7 mouse cellular contexts compared by ENCODE assay signal in the genomic region with DNA sequence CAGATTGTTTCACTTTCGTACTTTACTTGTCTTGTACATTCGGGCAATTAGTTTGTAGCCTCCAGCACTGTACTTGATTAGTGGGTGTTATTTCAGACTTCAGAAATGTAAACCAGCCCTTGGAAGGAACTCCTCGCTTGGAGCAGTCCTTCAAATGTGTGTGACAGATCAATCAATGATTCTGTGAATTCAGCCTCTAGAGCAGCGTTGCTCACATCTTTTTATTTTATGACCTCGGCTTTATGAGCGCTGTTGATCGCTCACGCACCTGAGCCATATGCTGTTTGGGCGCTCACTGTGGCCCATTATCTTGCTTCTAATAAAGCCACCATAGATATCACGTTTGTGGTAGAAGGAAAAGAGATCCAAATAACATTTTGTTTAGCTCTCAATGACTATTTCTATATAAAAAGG. TPM values are rescaled to one million over a fixed set of nuclear protein-coding genes. Genes with fewer than 3 reads are reported as not detected.
DNase-seq lines count a peak whose midpoint lies in the region; ATAC-seq and TF ChIP-seq lines count a peak whose summit lies in the region.

No protein-coding gene starts in this region.

- no peaks in the 10 kb centered on the region for H3K36me3 ChIP-seq in spleen, adult 2 months (ENCODE audit: control insufficient read depth, insufficient read depth, low read length)
- H3K36me3 ChIP-seq in forebrain, postnatal 0 days (ENCODE audit: insufficient read depth) = no peaks in the 10 kb centered on the region
- no peaks in the 10 kb centered on the region for H3K36me3 ChIP-seq in liver, embryonic 14.5 days (replicated peaks; ENCODE audit: control insufficient read depth, insufficient read depth, low read depth)
- H3K36me3 ChIP-seq in stomach, postnatal 0 days (ENCODE audit: control insufficient read depth, insufficient read depth, low read length) = no peaks in the 10 kb centered on the region

- no peak overlapping the region for H3K9ac ChIP-seq in forebrain, postnatal 0 days
- no peak overlapping the region for H3K9ac ChIP-seq in liver, embryonic 14.5 days (replicated peaks)
- peak overlapping the region; percentile 58; the same call in 1 of the 2 replicates for H3K9ac ChIP-seq in stomach, postnatal 0 days (ENCODE audit: low read length)

- no peak for DNase-seq in spleen, adult 2 months (ENCODE audit: low read depth in 1 of 2, low spot score in 2 of 2)
- no peak for DNase-seq in spleen, postnatal 4 days (ENCODE audit: low spot score in 2 of 2)
- no peak for DNase-seq in forebrain, postnatal 0 days
- DNase-seq in liver, embryonic 14.5 days (ENCODE audit: low read depth in 3 of 3, low spot score in 3 of 3) = no peak
- DNase-seq in stomach, postnatal 0 days (ENCODE audit: low spot score) = no peak
- no peak for DNase-seq in layer of hippocampus, postnatal 14 days (ENCODE audit: low spot score in 2 of 2)

- H3K27ac ChIP-seq in spleen, adult 2 months (ENCODE audit: insufficient read depth, low read length) = peak overlapping the region; percentile 21; the same call in 1 of the 2 replicates
- no peak overlapping the region for H3K27ac ChIP-seq in forebrain, postnatal 0 days (ENCODE audit: low read depth, low read length)
- no peak overlapping the region for H3K27ac ChIP-seq in liver, embryonic 14.5 days
- H3K27ac ChIP-seq in stomach, postnatal 0 days (replicated peaks) = no peak overlapping the region

- no peak for ATAC-seq in forebrain, postnatal 0 days
- ATAC-seq in liver, embryonic 14.5 days (ENCODE audit: insufficient read depth) = no peak
- ATAC-seq in stomach, postnatal 0 days (ENCODE audit: low FRiP score, low TSS enrichment) = no peak
- ATAC-seq in cerebellum, adult (ENCODE audit: insufficient number of reproducible peaks, low FRiP score, low TSS enrichment) = no peak

- TF ChIP-seq CTCF in spleen, adult 2 months (IDR thresholded peaks at IDR 0.05; ENCODE audit: extremely low read depth, insufficient read depth, insufficient read length, insufficient replicate concordance) = no peak
- TF ChIP-seq CTCF in forebrain, postnatal 0 days (IDR thresholded peaks at IDR 0.05; ENCODE audit: low read depth) = no peak
- no peak for TF ChIP-seq CTCF in liver, embryonic 14.5 days (IDR thresholded peaks at IDR 0.05; ENCODE audit: low read depth)
- TF ChIP-seq CTCF in stomach, postnatal 0 days (IDR thresholded peaks at IDR 0.05; ENCODE audit: low read depth) = no peak

- peak overlapping the region; percentile 83 for H3K4me2 ChIP-seq in forebrain, postnatal 0 days (ENCODE audit: low read depth)
- peak overlapping the region; percentile 50 for H3K4me2 ChIP-seq in liver, embryonic 14.5 days (ENCODE audit: low read depth)
- peak overlapping the region; percentile 76 for H3K4me2 ChIP-seq in stomach, postnatal 0 days (replicated peaks; ENCODE audit: low read depth)

- H3K27me3 ChIP-seq in spleen, adult 2 months (ENCODE audit: control insufficient read depth, insufficient read depth, low read length) = no peaks in the 10 kb centered on the region
- H3K27me3 ChIP-seq in forebrain, postnatal 0 days (ENCODE audit: insufficient read depth, low read length) = no peaks in the 10 kb centered on the region
- H3K27me3 ChIP-seq in liver, embryonic 14.5 days (ENCODE audit: control insufficient read depth, insufficient read depth, low read length) = no peaks in the 10 kb centered on the region
- no peaks in the 10 kb centered on the region for H3K27me3 ChIP-seq in stomach, postnatal 0 days (ENCODE audit: control insufficient read depth, insufficient read depth, low read length)

- H3K9me3 ChIP-seq in forebrain, postnatal 0 days (ENCODE audit: low read length) = no peaks in the 10 kb centered on the region
- no peaks in the 10 kb centered on the region for H3K9me3 ChIP-seq in liver, embryonic 14.5 days (ENCODE audit: control insufficient read depth, low read length)
- H3K9me3 ChIP-seq in stomach, postnatal 0 days (ENCODE audit: control insufficient read depth, low read length) = no peaks in the 10 kb centered on the region

- no peak for TF ChIP-seq POLR2A in spleen, adult 2 months (IDR thresholded peaks at IDR 0.05; ENCODE audit: low read depth, low read length)

- TF ChIP-seq EP300 in liver, embryonic 14.5 days (IDR thresholded peaks at IDR 0.05; ENCODE audit: low read depth) = no peak
- no peak for TF ChIP-seq EP300 in stomach, postnatal 0 days (optimal IDR thresholded peaks at IDR 0.05)

- peak overlapping the region; percentile 61 for H3K4me3 ChIP-seq in spleen, adult 2 months (ENCODE audit: extremely low read depth, insufficient read depth, insufficient read length)
- peak overlapping the region; percentile 34 for H3K4me3 ChIP-seq in forebrain, postnatal 0 days (ENCODE audit: low read depth, low read length)
- no peak overlapping the region; a peak in 1 of 4 replicates for H3K4me3 ChIP-seq in liver, embryonic 14.5 days (ENCODE audit: insufficient read depth in 1 of 2, low read depth in 2 of 2, low read length in 2 of 2)
- H3K4me3 ChIP-seq in stomach, postnatal 0 days (ENCODE audit: low read depth, low read length) = peak overlapping the region; percentile 45

- peaks cover 3% of the 10 kb centered on the region; the same call in 1 of the 2 replicates for H3K4me1 ChIP-seq in spleen, adult 2 months (ENCODE audit: control insufficient read depth, insufficient read depth, insufficient read length)
- no peaks in the 10 kb centered on the region for H3K4me1 ChIP-seq in forebrain, postnatal 0 days (ENCODE audit: insufficient read depth)
- H3K4me1 ChIP-seq in liver, embryonic 14.5 days (replicated peaks; ENCODE audit: control insufficient read depth in 2 of 2, insufficient read depth in 2 of 2, low read length in 1 of 2) = no peaks in the 10 kb centered on the region
- no peaks in the 10 kb centered on the region; the same call in 1 of the 2 replicates for H3K4me1 ChIP-seq in stomach, postnatal 0 days (replicated peaks; ENCODE audit: control insufficient read depth, insufficient read depth)

- WGBS in spleen, adult 2 months = 64% methylated on average over 10 of the region's 10 CpGs
- 64% methylated on average over 10 of the region's 10 CpGs for WGBS in forebrain, postnatal 0 days
- WGBS in liver, embryonic 14.5 days (ENCODE audit: insufficient replicate concordance) = 63% methylated on average over 10 of the region's 10 CpGs
- WGBS in stomach, postnatal 0 days = 65% methylated on average over 10 of the region's 10 CpGs

RNA-seq across cellular contexts. Expression of gene Abcb1a, which starts 0.9 kb away (rescaled TPM):
- 2.6 and 2.9 TPM in 2 replicates for polyA plus RNA-seq in spleen, adult 2 months (2012; rRNA removed)
- total RNA-seq in forebrain, postnatal 0 days (2014; rRNA removed) = 4.8 and 7.6 TPM in 2 replicates
- polyA plus RNA-seq in forebrain, postnatal 0 days (2015; fragmentation: Nextera tagmentation; extraction: Ambion mirVana) = 1.9 and 2.2 TPM in 2 replicates
- polyA plus RNA-seq in liver, embryonic 14.5 days (2012; rRNA removed) = 0.60 and 0.74 TPM in 2 replicates
- 0.50 and 0.53 TPM in 2 replicates for polyA plus RNA-seq in liver, embryonic 14.5 days (2014; fragmentation: Nextera tagmentation; extraction: Ambion mirVana)
- 0.85 and 1.8 TPM in 2 replicates for polyA plus RNA-seq in stomach, postnatal 0 days (2015; fragmentation: Nextera tagmentation; extraction: Ambion mirVana)
- 10 to 100 TPM; 17.3 to 18.1 TPM for total RNA-seq in layer of hippocampus, postnatal 14 days (2021)

RNA-seq across cellular contexts. Expression of gene Rundc3b, which starts 38.0 kb away (rescaled TPM):
- polyA plus RNA-seq in spleen, adult 2 months (2012; rRNA removed) = 0.46 and 0.75 TPM in 2 replicates
- total RNA-seq in forebrain, postnatal 0 days (2014; rRNA removed) = 74.2 and 76.7 TPM in 2 replicates
- polyA plus RNA-seq in forebrain, postnatal 0 days (2015; fragmentation: Nextera tagmentation; extraction: Ambion mirVana) = 27.0 and 34.1 TPM in 2 replicates
- polyA plus RNA-seq in liver, embryonic 14.5 days (2012; rRNA removed) = 0.06 and 0.10 TPM in 2 replicates
- 0.06 and 0.13 TPM in 2 replicates for polyA plus RNA-seq in liver, embryonic 14.5 days (2014; fragmentation: Nextera tagmentation; extraction: Ambion mirVana)
- 0.93 TPM in 2 replicates for polyA plus RNA-seq in stomach, postnatal 0 days (2015; fragmentation: Nextera tagmentation; extraction: Ambion mirVana)
- total RNA-seq in layer of hippocampus, postnatal 14 days (2021) = 10 to 100 TPM; 32.5 to 33.1 TPM

Comparison
In these comparisons a context has a peak if more than half of its experiments do, and no peak if none do; other contexts are left out.
1. H3K4me3 ChIP-seq: peak in spleen, adult 2 months (single experiment), forebrain, postnatal 0 days (single experiment) and stomach, postnatal 0 days (single experiment); none in liver, embryonic 14.5 days (0 of 2).
2. RNA of gene Rundc3b, which starts 38.0 kb away (polyA plus RNA-seq): 27.0 to 34.1 TPM in forebrain, postnatal 0 days; 0.93 TPM in stomach, postnatal 0 days, 0.46 to 0.75 TPM in spleen, adult 2 months and 0.06 to 0.13 TPM in liver, embryonic 14.5 days; every median in the first group is over 10 times any median in the second.
3. Peak in every context shown above with its lines, with median percentiles within 50 percentile points of each other: H3K4me2 ChIP-seq.